Mouse (Mus musculus) regulatory T cell (primary cell): ENCODE measurements around the gene Cfl1.

ENCODE experiments used
- in situ Hi-C: fragments of 300-600 bp; cut with MboI, MseI; formaldehyde crosslinking; loops from one replicate; pipeline ENCODE4 v1.15.1; 2025; ENCODE audit warnings: high pct_unique_total_duplicates

Cfl1 gene

GRCm38 (mm10) chr19:5465037-5465436 is 25.2 kb upstream of the Cfl1 start:
- in situ Hi-C loops: no loop called here

- in situ Hi-C loops: no loop called here
These were observed 23.2 kb upstream of the Cfl1 start for GRCm38 (mm10) chr19:5466916-5467500.

DNA sequence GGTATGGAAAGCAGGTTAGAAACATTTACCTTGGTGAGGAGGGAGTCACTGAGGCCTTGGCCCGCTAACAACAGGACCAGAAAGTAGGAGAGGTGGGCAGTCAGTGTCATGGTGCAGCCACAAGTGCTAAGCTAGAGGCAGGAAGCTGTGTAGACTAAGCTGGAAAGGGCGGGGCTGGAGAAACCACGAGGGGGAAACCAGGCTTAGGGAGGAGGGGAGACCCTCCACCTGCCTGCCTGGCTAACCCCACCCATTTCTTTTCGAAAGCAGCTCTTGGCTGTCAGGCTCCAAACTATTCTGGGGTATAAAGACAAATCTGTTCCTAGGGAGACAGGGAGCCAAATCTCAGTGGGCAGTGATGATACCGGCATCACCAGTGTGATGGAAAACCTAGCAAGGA is 21.9 kb upstream of the Cfl1 start, which contains the start of gene Ctsw:
Gene Ctsw, minus strand, starts transcription at position 134 of the 400 bp plus-strand sequence.
- in situ Hi-C loops: no loop called here

- in situ Hi-C loops: no loop called here
These were observed 18.4 kb upstream of the Cfl1 start for GRCm38 (mm10) chr19:5471846-5472245.

- in situ Hi-C loops: no loop called here
These were observed 17.4 kb upstream of the Cfl1 start for GRCm38 (mm10) chr19:5472857-5473256.

DNA sequence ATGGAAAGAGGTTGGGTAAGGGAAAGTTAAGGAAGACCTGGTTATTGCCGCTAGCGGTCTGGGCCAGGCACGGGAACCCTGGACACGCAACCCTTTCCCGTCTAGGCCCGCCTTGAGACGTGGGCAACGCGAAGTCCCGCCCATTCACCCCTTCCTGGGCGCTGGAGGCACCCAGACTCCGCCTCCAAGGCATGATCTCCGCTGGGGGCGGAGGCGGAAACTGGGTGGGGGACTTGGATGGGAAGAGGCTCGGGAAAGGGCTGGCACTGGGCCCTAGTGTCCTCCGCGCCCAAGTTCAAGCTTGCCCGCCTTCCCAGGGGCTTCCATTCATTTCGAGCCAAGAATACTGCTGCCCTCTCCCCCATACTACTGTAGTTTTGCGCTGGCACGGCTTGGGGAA is 16.5 kb upstream of the Cfl1 start, which contains the start of gene Efemp2:
Gene Efemp2, plus strand, starts transcription at position 235 of the 400 bp plus-strand sequence.
- in situ Hi-C loops: no loop called here

GRCm38 (mm10) chr19:5474281-5475068 is 15.8 kb upstream of the Cfl1 start:
- in situ Hi-C loops: no loop called here

GRCm38 (mm10) chr19:5475069-5475714 is 15.1 kb upstream of the Cfl1 start:
- in situ Hi-C loops: no loop called here

- in situ Hi-C loops: no loop called here
These were observed 13.1 kb upstream of the Cfl1 start for GRCm38 (mm10) chr19:5477004-5477667.

DNA sequence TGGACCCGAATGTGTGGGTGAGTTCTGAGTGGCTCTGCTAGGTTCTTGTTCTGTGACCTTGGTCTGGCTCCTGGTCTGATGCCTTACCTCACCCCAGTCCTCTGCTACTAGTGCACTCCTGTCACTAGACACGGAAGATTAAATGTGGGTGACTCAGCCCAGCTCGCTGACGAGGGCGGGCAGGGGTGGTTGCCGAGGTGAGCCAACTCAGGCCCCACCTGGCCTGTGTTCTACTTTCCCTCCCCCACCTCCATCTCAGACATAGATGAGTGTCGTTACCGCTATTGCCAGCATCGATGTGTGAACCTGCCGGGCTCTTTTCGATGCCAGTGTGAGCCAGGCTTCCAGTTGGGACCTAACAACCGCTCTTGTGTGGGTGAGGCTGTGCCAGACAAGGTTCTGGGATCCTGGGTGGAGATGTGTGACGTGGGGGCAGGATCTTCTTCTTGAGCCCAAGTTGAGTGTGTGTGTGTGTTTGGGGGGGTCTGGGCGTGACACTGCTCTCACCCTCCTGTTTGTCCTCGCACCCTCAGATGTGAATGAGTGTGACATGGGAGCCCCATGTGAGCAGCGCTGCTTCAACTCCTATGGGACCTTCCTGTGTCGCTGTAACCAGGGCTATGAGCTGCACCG is 12.5 kb upstream of the Cfl1 start:
- in situ Hi-C loops: no loop called here

GRCm38 (mm10) chr19:5480016-5480415 is 10.2 kb upstream of the Cfl1 start:
- in situ Hi-C loops: no loop called here

DNA sequence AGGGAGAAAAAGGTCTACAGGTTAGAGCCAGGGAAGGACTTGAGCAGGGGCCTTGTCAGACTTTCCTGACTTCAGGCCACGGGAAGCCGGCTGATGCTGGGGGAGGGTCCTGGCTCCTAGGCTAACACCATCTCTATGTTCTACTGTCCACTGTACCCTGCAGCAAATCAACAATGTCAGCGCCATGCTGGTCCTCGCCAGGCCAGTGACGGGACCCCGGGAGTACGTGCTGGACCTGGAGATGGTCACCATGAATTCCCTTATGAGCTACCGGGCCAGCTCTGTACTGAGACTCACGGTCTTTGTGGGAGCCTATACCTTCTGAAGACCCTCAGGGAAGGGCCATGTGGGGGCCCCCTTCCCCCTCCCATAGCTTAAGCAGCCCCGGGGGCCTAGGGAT is 8.9 kb upstream of the Cfl1 start:
- in situ Hi-C loops: no loop called here

DNA sequence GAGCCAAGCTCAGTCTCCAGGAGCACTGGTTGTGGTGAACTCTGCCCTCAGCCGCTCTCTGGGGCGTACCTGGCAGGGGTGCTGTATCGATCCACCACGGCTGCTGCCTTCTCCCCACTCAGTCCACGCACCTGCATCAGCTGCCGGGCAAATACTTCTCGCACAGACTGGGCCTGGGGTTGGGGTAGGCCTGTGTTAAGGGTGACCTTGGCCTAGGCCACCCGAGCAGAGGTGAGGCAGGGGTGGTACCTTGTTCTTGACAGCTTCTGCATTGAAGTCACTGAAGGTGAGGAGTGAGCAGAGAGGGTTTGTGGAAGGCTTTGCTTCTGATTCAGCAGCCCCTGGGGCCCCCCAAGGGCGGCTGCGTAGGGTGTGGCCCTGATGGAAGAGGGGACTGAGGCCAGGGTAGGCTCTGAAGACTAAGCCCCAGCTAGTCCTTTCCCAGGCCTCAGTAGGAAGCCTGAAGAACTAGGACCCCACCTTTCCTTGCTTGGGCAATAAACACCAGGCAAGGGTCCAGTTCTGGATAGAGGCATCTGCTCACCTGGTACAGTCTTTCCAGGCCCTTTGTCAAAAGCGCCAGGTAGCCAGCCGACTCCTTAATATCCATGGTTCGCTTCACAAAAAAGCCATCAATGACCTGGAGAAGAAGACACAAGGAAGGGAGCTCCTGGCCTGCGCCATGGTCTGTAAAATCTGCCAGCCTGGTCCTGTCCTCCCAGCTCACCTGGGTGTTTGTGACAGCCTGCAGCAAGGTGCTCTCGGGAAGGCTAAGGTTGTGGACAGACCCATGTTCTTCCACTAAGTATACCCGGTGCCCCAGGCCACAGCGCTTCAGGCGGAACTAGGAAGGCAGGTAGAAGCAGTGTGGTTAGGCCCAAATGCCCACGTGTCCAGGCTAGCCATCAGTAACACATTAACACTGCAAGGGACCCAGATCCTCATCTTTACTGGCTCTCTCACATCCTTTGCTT is 6.6 kb upstream of the Cfl1 start:
- in situ Hi-C loops: no loop called here

- in situ Hi-C loops: no loop called here
These were observed 5.8 kb upstream of the Cfl1 start for GRCm38 (mm10) chr19:5484496-5484895.

GRCm38 (mm10) chr19:5485371-5485770 is 4.9 kb upstream of the Cfl1 start:
- in situ Hi-C loops: no loop called here

GRCm38 (mm10) chr19:5485821-5486220 is 4.4 kb upstream of the Cfl1 start:
- in situ Hi-C loops: no loop called here

DNA sequence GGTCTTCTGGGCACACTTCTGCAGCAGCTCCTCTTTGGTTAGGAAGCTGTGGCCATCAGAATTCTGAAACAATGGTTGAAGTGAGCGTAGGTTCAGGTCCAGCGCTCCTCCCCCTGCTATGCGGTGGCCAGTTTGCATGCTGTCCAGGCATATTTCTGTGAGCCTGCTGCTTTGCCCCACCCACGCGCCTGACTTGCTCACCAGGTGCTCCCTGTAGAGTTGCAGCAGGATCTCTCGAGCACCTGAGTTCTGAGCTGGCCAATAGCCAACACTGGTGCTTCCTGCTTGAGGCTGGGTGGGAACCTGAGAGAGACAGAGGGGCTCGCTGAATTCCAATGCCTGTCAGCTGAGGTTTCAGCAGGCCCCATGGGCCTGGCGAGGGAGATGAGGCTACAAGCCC is 4.0 kb upstream of the Cfl1 start:
- in situ Hi-C loops: no loop called here

DNA sequence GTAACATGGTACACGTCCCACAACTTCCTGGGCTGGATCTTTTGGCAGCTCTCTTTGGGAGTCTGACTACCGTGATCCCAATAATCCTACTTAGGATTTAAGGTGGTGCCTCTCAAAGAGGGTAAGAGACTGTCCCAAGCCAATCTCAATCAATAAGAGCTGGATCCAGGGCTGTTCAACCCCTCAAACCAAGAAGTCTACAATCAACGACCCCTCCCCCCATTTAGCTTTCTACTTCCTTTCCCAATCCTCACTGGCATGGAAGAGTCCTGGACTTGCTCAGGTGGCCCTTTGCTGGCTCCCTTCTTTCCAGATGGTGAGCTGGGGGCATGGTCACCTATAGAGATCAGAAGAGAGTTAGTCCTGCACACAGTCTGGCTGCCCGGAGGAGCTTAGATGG is 3.5 kb upstream of the Cfl1 start:
- in situ Hi-C loops: no loop called here

- in situ Hi-C loops: no loop called here
These were observed 2.3 kb upstream of the Cfl1 start, which contains the start of gene Mus81 for GRCm38 (mm10) chr19:5487768-5488550. Gene Mus81, minus strand, starts transcription at chr19:5488402.
